Mouse (Mus musculus): ENCODE results near the gene Kif1a.

DNA sequence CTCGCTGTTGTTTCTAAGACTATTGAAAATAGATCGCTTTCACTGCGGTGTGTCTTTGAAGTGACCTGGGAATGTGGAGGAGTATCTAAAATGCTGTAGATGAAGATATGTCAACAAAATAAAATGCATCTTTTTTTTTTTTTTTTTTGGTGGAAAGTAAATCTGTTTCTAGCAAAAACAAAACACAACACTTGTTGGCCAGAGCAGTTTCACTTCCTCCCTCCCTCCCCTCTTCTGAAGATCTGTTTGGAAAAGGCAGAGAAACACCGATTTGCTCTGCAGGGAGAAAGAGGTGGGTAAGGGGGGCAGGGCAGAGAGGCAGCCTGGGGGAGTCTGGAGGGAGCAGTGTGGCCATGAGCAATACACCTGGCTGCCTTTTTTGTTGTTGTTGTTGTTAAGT is 88.4 kb downstream of the Kif1a start:
- TF ChIP-seq GATA1 (IDR thresholded peaks at IDR 0.05; ENCODE audit: low read length) (no peak), TAL1 (IDR thresholded peaks at IDR 0.05; ENCODE audit: low read length) (no peak)

All from erythroblast, embryonic 14.5 days (primary cell).